Mouse (Mus musculus): ENCODE results near the gene Olfr1325.
"Not testable (repeated sequence)": the region's sequence is repeated elsewhere in the genome, so short reads cannot be mapped to it uniquely, and the experiment has no call there.

Olfr1325 gene

DNA sequence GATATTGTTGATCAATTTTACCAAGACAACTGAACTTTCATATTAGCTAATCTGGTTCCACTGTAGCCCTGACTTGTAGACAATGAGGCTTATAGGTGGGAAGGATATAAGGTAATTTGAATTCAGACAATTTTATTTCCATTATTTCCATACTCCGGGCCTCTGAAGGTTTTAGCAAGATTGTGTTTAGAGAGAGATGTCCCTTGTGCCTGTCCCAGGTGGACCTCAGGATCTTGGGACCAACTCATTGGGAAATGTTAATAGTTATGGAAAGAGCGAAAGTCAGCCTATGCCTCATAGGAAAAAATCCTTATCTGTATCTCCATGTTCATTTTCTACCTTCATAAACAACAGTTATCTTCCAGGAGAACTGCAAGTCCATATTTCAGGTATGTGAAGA, at the start of gene Olfr1325:
Olfr1325 (plus strand) TSS at position 301 of the 400 bp plus-strand sequence.
- DNase-seq (ENCODE audit: low read depth, low spot score), result no peak

DNA sequence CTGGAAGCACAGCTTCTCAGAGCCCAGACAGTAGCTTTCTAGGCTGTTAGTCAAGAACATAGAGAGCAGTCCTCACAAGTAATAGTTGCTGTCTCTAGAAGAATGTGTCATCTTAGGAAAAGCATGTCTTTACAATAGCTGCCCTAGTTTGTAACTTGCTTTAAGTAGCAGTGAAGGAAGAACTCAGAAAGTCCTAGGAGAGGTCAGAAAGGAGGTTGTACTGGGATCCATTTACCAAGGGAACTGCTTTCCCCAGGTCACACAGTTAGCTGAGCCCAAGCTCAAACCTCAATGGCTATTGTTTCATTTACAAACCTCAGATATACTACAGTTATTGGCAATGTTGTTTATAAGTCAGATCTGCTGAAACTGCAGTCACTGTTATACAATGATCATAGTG, 17.7 kb upstream of the Olfr1325 start, which contains the start of gene Olfr1326-ps1:
Olfr1326-ps1 (minus strand) TSS at position 101 of the 400 bp plus-strand sequence.
- DNase-seq (ENCODE audit: low read depth, low spot score), result no peak

DNA sequence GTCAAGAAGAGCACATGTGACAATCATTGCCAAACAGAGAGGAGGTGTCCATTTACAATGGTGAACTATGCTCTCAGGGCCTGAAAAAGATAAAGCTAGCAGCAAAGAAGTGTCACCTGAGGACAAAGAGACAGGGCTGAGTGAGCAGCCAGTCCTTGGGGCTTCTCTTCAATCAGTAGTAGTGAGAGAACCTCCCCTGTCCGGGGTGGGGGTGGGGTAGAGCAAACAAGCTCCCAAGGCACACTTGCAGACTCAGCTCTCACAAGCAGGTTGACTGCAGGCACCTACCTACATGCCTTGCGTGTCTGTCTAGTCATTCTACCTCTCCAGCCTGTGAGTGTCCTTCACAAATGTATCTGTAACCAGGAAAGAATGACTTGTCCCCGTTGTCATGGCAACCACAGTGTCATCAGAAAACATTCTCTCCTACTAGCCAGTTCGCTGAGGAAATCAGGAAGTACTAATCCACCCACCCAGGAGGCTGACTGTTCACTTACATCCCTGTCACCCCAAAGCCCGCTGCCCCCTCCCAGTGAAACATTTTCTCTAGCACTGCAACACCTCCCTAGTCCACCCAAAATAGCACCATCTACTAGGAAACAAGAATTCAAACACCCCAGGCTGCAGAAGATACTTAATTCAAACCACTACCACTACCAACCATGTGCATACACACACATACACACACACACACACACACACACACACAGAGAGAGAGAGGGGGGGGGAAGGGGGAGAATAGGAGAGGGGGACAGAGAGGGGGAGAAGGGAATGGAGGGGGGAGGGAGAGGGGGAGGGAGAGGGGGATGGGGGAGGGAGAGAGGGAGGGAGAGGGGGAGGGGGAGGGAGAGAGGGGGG, 53.2 kb downstream of the Olfr1325 start, which contains the start of gene Gm5640:
Gm5640 (minus strand) TSS at position 170 of the 858 bp plus-strand sequence.
- DNase-seq (ENCODE audit: low read depth, low spot score), result peak; percentile 5

DNA sequence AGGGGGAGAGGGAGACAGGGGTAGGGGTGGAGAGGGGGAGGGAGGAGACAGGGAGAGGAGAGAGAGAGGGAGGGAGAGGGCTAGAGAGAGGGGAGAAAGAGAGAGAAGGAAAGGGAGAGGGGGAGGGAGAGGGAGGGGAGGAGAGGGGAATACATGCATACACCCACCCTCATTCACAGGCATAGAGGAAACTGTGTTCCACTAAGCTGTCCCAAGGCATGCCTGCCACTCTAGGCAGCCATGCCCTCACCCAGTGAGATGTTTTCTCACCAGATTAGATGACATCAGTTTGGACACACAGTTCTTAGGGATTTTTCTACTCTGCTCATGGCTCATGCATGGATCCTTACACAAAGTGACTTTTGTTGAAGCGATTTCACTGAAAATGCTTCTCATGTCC, 53.9 kb downstream of the Olfr1325 start:
- DNase-seq (ENCODE audit: low read depth, low spot score), result not testable (repeated sequence)
